Mouse (Mus musculus) 416B (cell line): ENCODE measurements at regions not wholly inside any gene's neighbourhood (a gene's known extent, or its start where the extent isn't known, plus 50 kb on each side); places are given as distances from the start of the nearest gene placed in this dataset.

ENCODE experiments used
- DNase-seq: peaks from one replicate; pipeline ENCODE4 v3.0.0; 2011; ENCODE audit warnings: low read depth

DNA sequence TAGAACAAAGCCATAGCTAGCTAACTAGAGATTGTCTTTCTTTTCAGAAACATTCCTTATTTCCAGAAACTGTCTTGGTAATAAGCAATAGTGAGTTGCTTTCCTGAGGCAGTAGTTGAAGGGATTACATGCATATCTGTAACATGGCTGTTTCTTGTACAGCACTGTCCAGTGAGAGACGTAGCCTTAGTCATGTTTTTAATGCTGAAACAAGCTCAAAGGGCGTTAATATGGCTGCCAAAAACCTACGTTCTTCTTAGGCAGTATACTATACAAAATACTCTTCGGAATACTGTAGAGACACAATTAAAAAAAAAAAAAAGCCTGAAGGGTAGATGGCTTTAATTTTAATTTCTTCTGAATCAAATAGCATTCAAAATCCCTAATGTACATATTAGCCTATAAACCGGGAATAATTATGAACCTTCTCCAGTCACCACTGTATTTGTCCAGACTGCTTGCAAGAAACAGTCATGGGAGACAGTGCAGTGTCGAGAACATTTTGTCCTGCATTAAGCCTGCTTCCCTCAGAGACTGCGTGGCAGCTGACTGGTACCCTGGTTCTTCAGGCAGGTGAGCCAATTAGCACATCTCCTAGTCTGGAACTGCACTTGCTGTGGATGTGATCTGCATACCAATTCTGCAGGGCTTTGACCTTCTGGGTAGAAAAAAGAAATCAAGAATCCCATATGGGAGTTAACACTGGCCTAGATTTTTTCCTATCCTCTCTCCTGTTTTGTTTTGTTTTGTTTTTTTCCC is 854.7 kb upstream of the Stxbp6 start:
- no peak for DNase-seq
